Mouse (Mus musculus) brain, embryonic 14.5 days (tissue): ENCODE data around the gene Suds3. TPM values are rescaled to one million over a fixed set of nuclear protein-coding genes. Genes with fewer than 3 reads are reported as not detected.

Experiments
- DNase-seq: peaks from one replicate; pipeline ENCODE4 v3.0.0-alpha.2; 2011; ENCODE audit warnings: low read depth
- CTCF ChIP-seq: fragments of 200-500 bp; IDR thresholded peaks from 2 replicates; pipeline ENCODE4 v1.5.1; 2012; ENCODE audit warnings: inconsistent platforms, mild to moderate bottlenecking, moderate library complexity, borderline replicate concordance; ENCODE audit not compliant: insufficient read depth, insufficient read length; ENCODE audit errors: extremely low read depth
- POLR2A ChIP-seq: fragments of 200-500 bp; IDR thresholded peaks from 2 replicates; pipeline ENCODE4 v1.6.1; 2012; ENCODE audit warnings: mild to moderate bottlenecking, inconsistent platforms, borderline replicate concordance; ENCODE audit not compliant: poor library complexity, insufficient read depth, insufficient read length, severe bottlenecking; ENCODE audit errors: extremely low read depth
- polyA plus RNA-seq: library from polyadenylated mRNA; depleted of rRNA; stranded (reverse); fragments of >200 nt; gene quantifications from 2 replicates; pipeline ENCODE4 v1.2.3, GENCODE M21; 2012

The Suds3 gene
- polyA plus RNA-seq, 1 experiment = 105 TPM

DNA sequence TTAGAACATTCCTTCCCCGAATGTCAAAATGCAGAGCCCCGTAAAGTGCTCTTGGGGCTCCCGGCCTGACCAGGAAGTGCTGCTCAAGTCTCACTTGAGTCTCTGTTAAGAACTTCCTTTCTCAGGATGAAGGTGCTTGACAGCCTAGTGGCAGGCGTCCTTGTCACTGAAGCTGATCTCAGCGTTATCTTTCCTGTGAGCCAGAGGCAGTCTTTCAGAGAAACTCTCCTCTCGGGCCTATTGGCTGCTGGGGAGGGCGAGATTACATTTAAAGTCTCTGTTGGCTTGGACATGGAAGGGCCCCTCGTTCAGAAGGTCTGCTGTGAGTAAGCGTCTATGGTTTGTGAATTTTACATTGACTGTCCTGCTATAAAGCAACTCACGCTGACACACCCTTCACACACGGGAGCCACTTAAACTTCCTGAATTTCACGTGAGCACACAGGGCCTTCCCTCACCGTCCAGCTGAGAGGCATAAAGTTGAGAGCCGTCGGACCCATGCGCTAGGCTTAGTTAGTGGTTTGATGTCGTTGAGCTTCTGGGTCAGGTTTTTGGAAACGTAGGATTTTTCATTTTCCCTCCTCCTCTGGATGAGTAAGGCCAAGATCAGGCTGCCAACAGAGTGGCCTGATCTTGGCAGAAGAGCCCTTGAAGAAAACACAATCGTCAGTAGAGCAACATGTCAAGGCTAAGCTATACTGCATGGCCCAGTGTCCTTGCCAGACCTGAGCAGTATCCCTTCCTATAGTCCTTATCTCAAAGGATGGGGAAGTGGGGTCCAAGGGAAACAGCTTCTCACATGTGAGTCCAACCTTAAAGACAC lies 18.4 kb upstream of the Suds3 start:
- DNase-seq = no peak
- no peak for TF ChIP-seq CTCF
- no peak for TF ChIP-seq POLR2A

DNA sequence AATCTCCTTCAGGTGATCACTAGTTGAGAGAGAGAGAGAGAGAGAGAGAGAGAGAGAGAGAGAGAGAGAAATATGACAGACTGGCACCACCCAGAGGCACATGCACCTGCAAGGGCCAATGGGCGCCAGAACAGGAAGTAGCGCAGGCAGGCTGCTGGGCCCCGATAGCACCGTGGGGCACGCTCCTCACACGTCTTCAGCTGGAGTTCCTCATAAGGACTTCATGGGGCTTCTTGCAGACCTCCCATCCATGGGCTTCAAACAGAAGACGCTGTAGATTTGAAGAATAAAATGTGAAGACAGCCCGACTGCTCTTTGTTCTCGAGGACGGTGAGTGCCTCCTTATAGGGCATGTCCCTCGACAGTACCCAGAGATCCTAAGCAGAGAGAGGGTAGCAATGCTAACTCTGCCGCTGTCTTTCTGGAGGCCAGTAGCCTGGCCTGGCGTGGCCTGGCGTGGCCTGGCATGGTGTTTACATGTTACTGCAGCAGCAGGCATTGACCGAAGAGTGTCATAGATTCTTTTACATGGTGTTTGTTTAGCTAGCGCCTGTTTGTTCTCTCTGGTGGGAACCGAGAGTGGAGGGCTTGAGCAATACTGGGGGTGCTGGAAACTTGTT lies 17.6 kb upstream of the Suds3 start:
- no peak for DNase-seq
- TF ChIP-seq POLR2A = no peak
- no peak for TF ChIP-seq CTCF

GRCm38 (mm10) chr5:117130726-117131125 lies 14.8 kb upstream of the Suds3 start:
- no peak for DNase-seq
- TF ChIP-seq CTCF (no peak), POLR2A (no peak)

DNA sequence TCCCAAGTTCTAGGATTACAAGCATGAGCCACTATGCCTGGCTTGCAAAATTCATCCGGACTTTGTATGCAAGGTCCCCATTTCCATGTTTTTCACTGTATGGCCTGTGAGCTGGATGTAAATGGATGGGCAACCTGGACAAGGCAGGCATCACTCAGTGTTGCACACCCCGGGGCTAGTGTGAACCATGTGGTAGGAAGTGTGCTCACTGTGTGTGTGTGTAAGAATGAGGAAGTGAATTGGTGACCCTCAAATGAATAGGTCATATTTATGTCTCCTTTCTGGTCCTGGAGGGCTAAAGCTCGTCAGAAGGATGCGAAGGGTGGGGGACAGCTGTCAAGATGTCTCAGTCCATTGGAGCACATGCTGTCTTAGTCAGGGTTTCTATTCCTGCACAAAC lies 11.1 kb upstream of the Suds3 start:
- no peak for TF ChIP-seq POLR2A
- no peak for TF ChIP-seq CTCF
- no peak for DNase-seq

- no peak for DNase-seq
- TF ChIP-seq POLR2A = no peak
Observed at GRCm38 (mm10) chr5:117125482-117126346, 9.8 kb upstream of the Suds3 start.

DNA sequence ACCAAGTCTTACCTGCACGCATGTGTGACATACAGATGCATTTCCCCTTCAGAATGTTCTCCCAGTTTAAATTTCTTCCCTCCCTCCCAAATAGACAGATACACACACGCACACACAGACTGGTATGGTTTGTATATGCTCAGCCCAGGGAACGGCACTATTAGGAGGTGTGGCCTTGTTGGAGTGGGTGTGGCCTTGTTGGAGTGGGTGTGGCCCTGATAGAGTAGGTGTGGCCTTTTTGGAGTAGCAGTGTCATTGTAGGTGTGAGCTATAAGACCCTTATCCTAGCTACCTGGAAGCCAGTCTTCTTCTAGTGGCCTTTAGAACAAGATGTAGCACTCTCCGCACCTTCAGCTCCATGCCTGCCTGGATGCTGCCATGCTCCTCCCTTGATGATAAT lies 7.9 kb upstream of the Suds3 start:
- DNase-seq = no peak
- TF ChIP-seq CTCF = no peak
- no peak for TF ChIP-seq POLR2A

DNA sequence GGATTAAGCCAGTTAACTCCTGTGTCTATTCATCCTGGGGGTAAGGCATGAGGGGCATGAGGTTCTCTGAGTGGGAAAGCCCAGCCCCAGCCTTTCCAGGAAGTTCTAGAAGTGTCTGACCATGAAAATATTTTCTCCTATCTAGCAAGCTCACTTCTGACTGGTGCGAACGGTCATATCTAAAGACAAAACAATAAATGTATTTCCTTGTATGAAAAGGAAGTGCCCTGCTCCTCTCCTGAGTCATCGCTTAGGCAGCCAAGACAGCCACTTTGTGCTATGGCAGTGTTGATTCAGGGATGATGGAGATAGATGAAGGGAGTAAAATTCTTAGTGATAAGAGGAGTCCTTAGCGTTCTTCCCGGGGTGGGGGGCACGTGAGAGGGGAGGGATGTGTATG lies 7.2 kb upstream of the Suds3 start:
- DNase-seq = no peak
- TF ChIP-seq POLR2A (no peak), CTCF (no peak)

- peak; percentile 17 for DNase-seq
- TF ChIP-seq CTCF (no peak), POLR2A (no peak)
Observed at GRCm38 (mm10) chr5:117121657-117122056, 5.7 kb upstream of the Suds3 start.

- DNase-seq = peak; percentile 23
- TF ChIP-seq CTCF = no peak
Observed at GRCm38 (mm10) chr5:117120489-117121466, 4.9 kb upstream of the Suds3 start.

GRCm38 (mm10) chr5:117119777-117120488 lies 4.0 kb upstream of the Suds3 start, which contains the start of gene Taok3:
Gene Taok3, plus strand, starts transcription at chr5:117120129.
- TF ChIP-seq CTCF = no peak
- TF ChIP-seq POLR2A = peak; percentile 45; the same call in 1 of the 2 replicates
- peak; percentile 100 for DNase-seq

DNA sequence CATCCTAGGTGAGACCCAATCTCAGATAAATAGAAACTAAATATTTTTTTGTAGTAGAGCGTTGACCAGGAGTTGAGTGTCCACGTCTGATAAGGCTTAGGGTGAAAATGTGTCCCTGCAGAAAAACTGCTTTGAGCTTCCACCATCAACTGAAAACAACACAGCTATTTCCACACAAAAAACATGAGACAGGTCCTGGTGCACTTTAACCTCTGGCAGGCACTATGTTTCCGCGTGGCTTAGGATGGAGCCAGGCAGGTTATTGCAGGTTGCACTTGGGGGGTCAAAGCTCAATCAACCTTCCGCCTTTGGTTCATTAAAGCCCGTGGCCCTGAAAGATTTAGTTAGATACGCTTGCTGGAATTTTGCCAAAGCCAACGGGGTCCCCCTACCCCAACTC lies 2.9 kb upstream of the Suds3 start:
- no peak for DNase-seq
- no peak for TF ChIP-seq POLR2A
- no peak for TF ChIP-seq CTCF
